Mouse (Mus musculus): Measurements from ENCODE around the gene Fbxw9.

DNA sequence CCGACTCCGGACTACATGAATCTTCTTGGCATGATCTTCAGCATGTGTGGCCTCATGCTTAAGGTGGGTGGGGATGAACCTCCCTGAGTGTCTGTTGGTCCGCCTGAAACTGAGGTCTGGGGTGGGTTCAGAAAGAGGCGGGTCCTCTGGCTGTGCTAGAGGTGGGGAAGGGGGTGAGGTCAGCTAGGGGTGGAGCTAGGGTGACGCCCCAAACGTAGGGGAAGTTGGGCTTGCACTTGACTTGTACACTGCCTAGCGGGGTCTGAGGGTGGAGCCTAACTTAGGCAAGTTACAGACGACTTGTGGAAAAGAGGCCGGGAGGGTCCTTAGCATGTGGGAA, 21.3 kb downstream of the Fbxw9 start, which contains the start of gene Wdr83:
- TF ChIP-seq CTCF (IDR thresholded peaks at IDR 0.05; ENCODE audit: control insufficient read depth, insufficient read depth, low read length) (no peak), POLR2A (IDR thresholded peaks at IDR 0.05; ENCODE audit: borderline replicate concordance, control insufficient read depth, low read depth, low read length) (no peak)

Data from bone marrow, adult 2 months (tissue).